Mouse (Mus musculus) neural tube, embryonic 14.5 days (tissue): ENCODE results near the gene Nova1. TPM values are rescaled to one million over a fixed set of nuclear protein-coding genes. Genes with fewer than 3 reads are reported as not detected.

Experiments used
- ATAC-seq: fragments of 200-750 bp; cut with Nextera tagmentation; 2 replicates; pipeline ENCODE4 v1.8.0; 2017; ENCODE audit warnings: low read depth, mild to moderate bottlenecking, moderate TSS enrichment, moderate library complexity
- H3K27ac ChIP-seq: fragments of 300-500 bp; sonication (generic); 2 replicates; pipeline ENCODE4 v1.5.1; 2014; ENCODE audit warnings: low read depth, mild to moderate bottlenecking, control low read depth, low read length, moderate library complexity, mixed read lengths
- H3K27me3 ChIP-seq: fragments of 300-500 bp; sonication (generic); 2 replicates; pipeline ENCODE4 v1.6.1; 2014; ENCODE audit warnings: low read length; ENCODE audit not compliant: control insufficient read depth, insufficient read depth
- H3K36me3 ChIP-seq: fragments of 300-500 bp; sonication (generic); 2 replicates; pipeline ENCODE4 v1.6.1; 2014; ENCODE audit warnings: low read length, mixed read lengths; ENCODE audit not compliant: control insufficient read depth, insufficient read depth
- H3K4me1 ChIP-seq: fragments of 300-500 bp; sonication (generic); 2 replicates; pipeline ENCODE4 v1.6.1; 2014; ENCODE audit warnings: low read length; ENCODE audit not compliant: control insufficient read depth, insufficient read depth
- H3K4me2 ChIP-seq: fragments of 300-500 bp; sonication (generic); 2 replicates; pipeline ENCODE4 v1.6.1; 2014; ENCODE audit warnings: mild to moderate bottlenecking, low read depth, low read length, control low read depth
- H3K4me3 ChIP-seq: fragments of 300-500 bp; sonication (generic); 2 replicates; pipeline ENCODE4 v1.5.1; 2014; ENCODE audit warnings: low read depth, low read length, control low read depth, mixed read lengths
- H3K9ac ChIP-seq: fragments of 300-500 bp; sonication (generic); replicated peaks from 2 replicates; pipeline ENCODE4 v1.6.1; 2014; ENCODE audit warnings: low read depth, mild to moderate bottlenecking, control low read depth, low read length, mixed read lengths
- H3K9me3 ChIP-seq: fragments of 300-500 bp; sonication (generic); 2 replicates; pipeline ENCODE4 v1.6.1; 2016; ENCODE audit warnings: low read length; ENCODE audit not compliant: control insufficient read depth
- WGBS: fragments of 180-500 bp; shearing (Covaris S2); extraction: QIAGEN DNeasy Blood & Tissue Kit; methylation state at CpG from one replicate; pipeline ENCODE4 v1.1.7; 2014; 5-methylcytosine and 5-hydroxymethylcytosine counted together
- polyA plus RNA-seq: library from polyadenylated mRNA; unstranded; fragments of >200 nt; fragmentation: Nextera tagmentation; extraction: Ambion mirVana; gene quantifications from 2 replicates; pipeline ENCODE4 v1.2.1, GENCODE M21; 2014

The Nova1 gene
- polyA plus RNA-seq, result 166 and 169 TPM in 2 replicates

DNA sequence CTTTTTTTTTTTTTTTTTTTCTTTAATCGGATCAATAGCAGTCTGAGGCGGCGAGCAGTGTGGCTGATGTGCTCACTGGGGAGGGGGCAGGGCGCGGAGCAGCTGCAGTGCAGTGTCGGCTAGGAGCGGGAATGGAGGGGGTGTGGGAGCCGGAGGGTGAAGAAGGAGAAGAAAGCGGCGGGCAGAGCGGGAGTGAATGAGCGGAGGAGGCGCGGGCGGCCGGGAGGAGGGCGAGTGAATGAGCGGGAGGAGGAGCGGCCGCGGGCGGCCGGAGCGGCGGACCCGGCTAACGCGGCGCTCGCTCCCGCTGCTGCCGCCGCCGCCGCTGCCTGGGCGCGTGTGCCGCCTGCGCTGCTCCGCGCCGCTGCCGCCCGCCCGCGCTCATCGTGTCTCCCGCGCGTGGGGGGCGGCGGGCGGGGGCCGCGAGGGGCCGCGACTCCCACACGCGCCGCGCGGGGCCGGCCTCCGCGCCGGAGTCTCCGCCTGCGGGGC, at the start of gene Nova1:
Gene Nova1, minus strand, starts transcription at position 74 of the 492 bp plus-strand sequence.
- WGBS, result 2% methylated on average over 12 of the region's 68 CpGs
- Histone ChIP-seq H3K36me3 (no peaks in the 10 kb centered on the region), H3K9me3 (no peaks in the 10 kb centered on the region), H3K27me3 (no peaks in the 10 kb centered on the region), H3K4me2 (peak within 1 kb of the TSS; percentile 74), H3K4me3 (peak within 1 kb of the TSS; percentile 91), H3K4me1 (no peaks in the 10 kb centered on the region), H3K27ac (peak within 1 kb of the TSS; percentile 100), H3K9ac (peak within 1 kb of the TSS; percentile 100)
- peak; percentile 89 for ATAC-seq

DNA sequence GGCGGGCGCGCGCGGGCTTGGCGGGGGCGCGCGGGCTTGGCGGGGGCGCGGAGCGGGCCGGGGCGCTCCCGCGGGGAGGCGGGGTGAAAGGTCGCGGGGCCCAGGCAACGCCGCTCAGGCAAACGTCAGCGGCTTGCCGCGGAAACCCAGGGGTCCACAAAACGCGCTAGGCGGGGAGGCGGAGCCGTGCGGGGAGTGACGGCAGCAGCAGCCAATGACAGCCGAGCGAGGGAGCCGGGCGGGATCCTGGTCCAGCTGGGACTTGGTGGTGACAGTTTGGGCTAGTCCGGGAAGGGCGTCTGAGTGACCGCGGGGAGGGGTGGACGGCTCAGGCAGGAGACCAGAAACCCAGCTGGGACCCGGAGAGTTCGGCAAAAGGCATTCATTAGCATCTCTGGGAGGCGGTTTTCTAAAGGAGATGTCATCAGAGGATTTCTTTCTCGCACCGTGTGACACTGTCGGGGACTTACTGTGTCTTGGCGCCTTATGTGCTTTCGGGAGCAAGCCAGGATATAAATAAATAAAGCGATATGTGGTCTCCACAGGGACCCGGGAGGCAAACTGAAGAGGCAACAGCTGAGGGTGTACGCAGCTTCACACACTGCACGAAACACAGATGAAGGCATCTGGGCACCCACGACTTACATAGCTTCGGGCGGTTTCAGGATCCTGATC, 756 bp upstream of the Nova1 start:
- under 1% methylated on average over 50 of the region's 57 CpGs for WGBS
- Histone ChIP-seq H3K9me3 (no peaks in the 10 kb centered on the region), H3K27me3 (no peaks in the 10 kb centered on the region), H3K36me3 (no peaks in the 10 kb centered on the region), H3K4me3 (peak overlapping the region; percentile 91), H3K4me2 (peak overlapping the region; percentile 74), H3K9ac (peak overlapping the region; percentile 100), H3K4me1 (no peaks in the 10 kb centered on the region), H3K27ac (peak overlapping the region; percentile 100)
- ATAC-seq, result peak; percentile 95

DNA sequence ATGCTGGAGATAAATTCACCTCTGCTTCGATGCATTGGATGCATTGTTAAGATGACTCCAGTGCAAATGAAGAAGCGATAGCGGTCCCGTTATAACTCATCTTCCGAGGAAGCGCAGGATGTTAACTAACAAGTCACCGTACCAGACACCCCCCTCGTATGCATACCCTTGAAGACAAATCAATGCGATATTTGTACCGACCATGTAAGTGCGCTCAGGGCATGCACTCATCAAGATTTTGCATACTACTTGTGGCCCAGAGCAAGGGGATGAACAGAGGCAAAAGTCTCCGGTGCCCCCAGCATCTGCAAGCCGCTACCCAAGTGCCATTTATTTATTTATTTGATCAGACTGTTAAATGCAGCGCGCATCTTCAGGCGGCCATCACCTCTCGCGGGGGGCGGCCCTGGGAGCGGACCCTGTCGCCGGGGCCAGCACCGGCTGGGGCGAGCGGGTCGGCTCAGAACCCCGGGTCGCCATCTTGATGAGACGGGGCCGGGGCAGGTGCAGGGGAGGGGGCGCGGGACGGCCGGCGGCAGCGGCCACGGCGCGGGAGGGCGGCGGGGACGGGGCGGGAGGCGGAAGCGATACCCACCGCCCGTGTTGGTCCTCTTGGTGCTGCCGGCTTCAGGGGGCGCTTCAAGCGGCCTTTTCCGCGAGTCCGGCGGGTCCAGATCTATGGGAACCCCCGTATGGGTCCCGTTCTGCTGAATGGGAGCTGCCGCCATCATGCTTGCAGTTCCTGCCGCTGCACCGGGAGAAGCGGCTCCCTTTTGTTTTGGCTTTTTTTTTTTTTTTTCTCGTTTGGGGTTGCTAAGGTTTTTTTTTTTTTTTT, 491 bp downstream of the Nova1 start:
- Histone ChIP-seq H3K4me1 (no peaks in the 10 kb centered on the region), H3K27ac (peak overlapping the region; percentile 100), H3K9ac (peak overlapping the region; percentile 100), H3K27me3 (no peaks in the 10 kb centered on the region), H3K9me3 (no peaks in the 10 kb centered on the region), H3K4me3 (peak overlapping the region; percentile 91), H3K36me3 (no peaks in the 10 kb centered on the region), H3K4me2 (peak overlapping the region; percentile 47)
- WGBS, result under 1% methylated on average over 48 of the region's 61 CpGs
- ATAC-seq, result peak; percentile 59

DNA sequence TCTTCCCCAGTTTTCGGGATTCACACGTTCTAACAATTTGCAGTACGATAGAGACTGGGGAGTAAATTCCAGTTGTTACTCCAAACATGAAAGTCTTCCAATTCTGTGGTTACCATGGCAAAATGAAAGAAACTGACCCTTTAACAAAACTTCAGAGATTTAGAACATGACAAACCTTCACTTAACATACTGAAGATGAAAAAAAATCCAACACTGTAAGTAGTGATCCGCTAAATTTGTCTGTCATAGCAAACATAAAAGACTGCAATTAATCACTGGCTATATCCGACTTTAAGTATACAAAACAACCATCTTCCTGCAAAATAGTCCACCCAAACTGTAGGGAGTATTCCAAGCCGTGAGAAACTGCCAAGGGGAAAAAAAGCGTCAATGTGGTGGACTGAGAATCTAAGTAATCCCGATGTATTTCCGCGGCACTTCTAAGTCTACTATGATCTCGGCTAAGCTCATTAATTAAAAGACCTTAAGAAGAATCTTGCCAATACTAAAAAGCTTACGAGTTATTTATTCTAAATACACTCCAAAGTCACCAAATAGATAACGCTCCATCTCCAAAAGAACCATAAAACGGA, 1.4 kb downstream of the Nova1 start:
- no peaks in the 10 kb centered on the region for H3K27me3 ChIP-seq
- ATAC-seq, result no peak
- no peaks in the 10 kb centered on the region for H3K36me3 ChIP-seq
- H3K9ac ChIP-seq, result peak overlapping the region; percentile 100
- peak overlapping the region; percentile 47 for H3K4me2 ChIP-seq
- H3K4me1 ChIP-seq, result no peaks in the 10 kb centered on the region
- no peaks in the 10 kb centered on the region for H3K9me3 ChIP-seq
- 3% methylated on average over 14 of the region's 14 CpGs for WGBS
- H3K27ac ChIP-seq, result peak overlapping the region; percentile 100
- H3K4me3 ChIP-seq, result peak overlapping the region; percentile 91

DNA sequence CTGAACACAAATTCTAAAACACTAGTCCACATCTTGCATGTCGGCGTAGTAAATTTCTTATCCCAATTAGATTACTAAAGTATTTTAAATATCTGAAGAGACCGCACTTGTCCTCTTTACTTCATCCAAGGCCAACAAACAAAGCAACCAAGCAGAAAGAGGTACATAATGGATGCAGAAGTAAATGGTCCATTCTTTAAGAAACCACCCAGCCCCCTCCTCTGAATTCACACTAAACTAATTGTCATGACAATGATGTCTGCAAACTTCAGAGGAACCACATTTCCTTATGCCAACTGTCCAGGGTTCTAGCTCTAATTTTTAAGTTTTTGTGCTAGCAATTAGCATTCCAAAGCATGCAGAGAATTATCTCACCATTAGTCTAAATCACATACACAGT, 2.4 kb downstream of the Nova1 start:
- Histone ChIP-seq H3K4me2 (peak overlapping the region; percentile 47), H3K9ac (peak overlapping the region; percentile 100), H3K4me3 (peak overlapping the region; percentile 91), H3K27ac (peak overlapping the region; percentile 100), H3K4me1 (no peaks in the 10 kb centered on the region), H3K9me3 (no peaks in the 10 kb centered on the region), H3K27me3 (no peaks in the 10 kb centered on the region), H3K36me3 (no peaks in the 10 kb centered on the region)
- no peak for ATAC-seq
- 32% methylated on average over 3 of the region's 3 CpGs for WGBS

DNA sequence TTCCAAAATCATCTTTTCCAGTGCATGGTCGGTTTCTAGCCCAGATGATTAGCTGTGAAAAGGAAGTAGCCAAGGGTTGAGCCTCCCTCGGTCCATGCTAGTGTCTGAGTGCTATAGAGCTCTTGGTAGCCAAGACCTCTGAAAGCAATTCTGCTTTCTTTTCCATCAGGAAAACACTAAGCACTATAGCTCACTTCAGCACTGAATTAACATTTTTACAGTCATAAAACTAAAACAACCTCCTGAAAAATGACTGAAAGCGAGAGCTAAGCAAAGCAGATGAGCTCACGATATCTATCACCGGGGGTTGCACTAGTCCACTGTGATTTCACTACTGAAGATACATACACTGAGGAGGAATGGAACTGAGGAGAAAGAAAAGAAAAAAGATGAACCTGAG, 3.0 kb downstream of the Nova1 start:
- Histone ChIP-seq H3K27me3 (no peaks in the 10 kb centered on the region), H3K36me3 (no peaks in the 10 kb centered on the region), H3K4me3 (peak overlapping the region; percentile 91), H3K27ac (peak overlapping the region; percentile 100), H3K9ac (peak overlapping the region; percentile 100), H3K9me3 (no peaks in the 10 kb centered on the region), H3K4me2 (peak overlapping the region; percentile 47), H3K4me1 (no peaks in the 10 kb centered on the region)
- WGBS, result 34% methylated on average over 5 of the region's 5 CpGs
- ATAC-seq, result no peak

DNA sequence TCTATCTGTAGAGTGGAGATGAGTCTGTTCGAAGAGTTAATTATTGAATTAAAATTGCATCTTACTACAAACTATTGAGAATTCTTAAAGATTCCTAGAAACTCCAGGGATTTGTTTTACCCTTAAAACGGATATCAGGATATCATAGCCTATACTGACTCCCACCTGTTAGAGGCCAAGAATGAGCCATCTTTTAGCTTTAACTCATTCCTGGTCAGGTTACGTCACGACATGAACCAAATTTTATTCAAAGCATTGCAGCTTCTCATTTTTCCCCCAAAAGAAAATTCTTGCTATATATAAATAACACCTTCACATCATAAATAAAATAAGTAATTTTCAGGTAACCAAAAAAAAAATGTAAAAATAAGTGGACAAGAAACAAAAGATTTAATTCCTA, 3.9 kb downstream of the Nova1 start:
- peak overlapping the region; percentile 91 for H3K4me3 ChIP-seq
- peak overlapping the region; percentile 47 for H3K4me2 ChIP-seq
- no peaks in the 10 kb centered on the region for H3K4me1 ChIP-seq
- H3K9me3 ChIP-seq, result no peaks in the 10 kb centered on the region
- ATAC-seq, result no peak
- H3K27me3 ChIP-seq, result no peaks in the 10 kb centered on the region
- peak overlapping the region; percentile 100 for H3K9ac ChIP-seq
- no peaks in the 10 kb centered on the region for H3K36me3 ChIP-seq
- H3K27ac ChIP-seq, result peak overlapping the region; percentile 65; the same call in 1 of the 2 replicates
- WGBS, result 57% methylated on average over 4 of the region's 4 CpGs

DNA sequence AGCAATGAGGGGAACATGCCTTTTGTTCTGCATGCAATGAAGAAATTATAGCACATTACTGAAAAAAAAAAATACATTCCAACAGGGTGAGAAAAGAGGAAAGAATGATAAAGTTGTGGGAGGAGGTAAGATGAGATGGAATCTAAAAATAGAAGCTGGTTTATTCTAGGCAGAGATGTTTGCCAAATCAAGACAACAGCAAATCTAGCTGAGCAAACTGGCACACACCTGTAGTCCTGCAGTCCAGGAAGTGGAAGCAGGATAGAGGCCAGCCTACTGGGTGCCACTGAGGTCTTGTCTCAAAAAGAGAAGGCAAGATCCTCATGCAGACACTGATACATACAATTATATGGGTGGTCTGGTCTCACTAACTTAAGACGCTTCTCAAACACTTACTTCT, 17.4 kb downstream of the Nova1 start:
- Histone ChIP-seq H3K4me3 (no peak overlapping the region), H3K27ac (no peak overlapping the region), H3K27me3 (no peaks in the 10 kb centered on the region)

More for the DNA sequence above, 17.4 kb downstream of the Nova1 start:
- H3K9me3 ChIP-seq, result no peaks in the 10 kb centered on the region
- H3K9ac ChIP-seq, result no peak overlapping the region
- no peak for ATAC-seq
- no peaks in the 10 kb centered on the region for H3K4me1 ChIP-seq
- WGBS, result 76% methylated on average over 1 of the region's 1 CpGs
- H3K36me3 ChIP-seq, result no peaks in the 10 kb centered on the region
- H3K4me2 ChIP-seq, result no peak overlapping the region
